Mouse (Mus musculus): ENCODE measurements around the gene Csf3.
A peak's percentile ranks its signal among the peaks of the same experiment; 100 is the strongest.
"Not testable (repeated sequence)": the region's sequence is repeated elsewhere in the genome, so short reads cannot be mapped to it uniquely, and the experiment has no call there.

The Csf3 gene

DNA sequence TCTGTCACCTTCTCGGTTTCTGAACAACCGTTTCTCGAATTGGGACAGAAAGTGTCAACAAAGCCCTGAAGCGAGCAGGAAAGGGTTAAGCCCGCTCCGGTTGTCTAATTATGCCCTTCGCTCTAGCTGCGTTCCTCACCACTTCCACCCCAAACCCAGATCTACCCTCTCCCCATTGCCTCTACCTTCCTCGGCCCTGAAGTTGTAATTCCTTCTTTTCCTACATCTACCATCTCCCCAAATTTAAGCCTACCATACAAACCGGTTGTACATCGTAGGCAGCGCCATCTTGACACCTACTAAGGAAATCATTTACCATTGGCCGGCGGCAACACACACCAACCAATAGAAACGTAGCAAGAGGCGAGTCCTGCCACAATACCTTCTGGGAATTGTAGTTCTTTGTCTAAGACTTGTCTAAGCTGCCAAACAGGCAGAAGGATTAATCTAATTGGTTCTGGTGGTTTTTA lies 28.1 kb downstream of the Csf3 start, which contains the start of gene Med24:
TSS of gene Med24 (minus strand) at position 317 of the 470 bp plus-strand sequence.
- peak; percentile 77 for DNase-seq (ENCODE audit: low spot score)

- DNase-seq (ENCODE audit: low spot score), result no peak
Measured at GRCm38 (mm10) chr11:98730727-98731126, 29.7 kb downstream of the Csf3 start.

DNA sequence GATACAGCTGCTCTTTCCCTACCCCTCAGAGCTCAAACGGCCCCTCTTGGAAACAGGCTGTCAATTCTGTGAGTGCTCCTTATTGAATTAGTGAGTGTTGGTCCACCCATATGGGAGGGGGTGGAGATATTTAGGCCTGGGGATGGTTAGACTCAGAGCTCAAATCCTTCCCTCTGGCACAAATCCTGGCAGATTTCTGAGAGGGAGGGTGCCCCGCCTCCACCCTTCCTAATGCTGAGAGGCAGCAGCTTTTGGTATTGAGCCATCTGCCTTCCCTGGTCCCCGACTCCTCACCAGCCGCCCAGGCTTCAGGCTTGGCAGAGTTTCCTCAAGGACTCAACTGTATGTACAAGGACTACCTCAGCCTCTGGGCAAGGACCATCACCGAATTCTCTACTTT lies 30.1 kb downstream of the Csf3 start:
- DNase-seq (ENCODE audit: low spot score), result no peak

GRCm38 (mm10) chr11:98734020-98734419 lies 33.0 kb downstream of the Csf3 start:
- DNase-seq (ENCODE audit: low spot score), result no peak

DNA sequence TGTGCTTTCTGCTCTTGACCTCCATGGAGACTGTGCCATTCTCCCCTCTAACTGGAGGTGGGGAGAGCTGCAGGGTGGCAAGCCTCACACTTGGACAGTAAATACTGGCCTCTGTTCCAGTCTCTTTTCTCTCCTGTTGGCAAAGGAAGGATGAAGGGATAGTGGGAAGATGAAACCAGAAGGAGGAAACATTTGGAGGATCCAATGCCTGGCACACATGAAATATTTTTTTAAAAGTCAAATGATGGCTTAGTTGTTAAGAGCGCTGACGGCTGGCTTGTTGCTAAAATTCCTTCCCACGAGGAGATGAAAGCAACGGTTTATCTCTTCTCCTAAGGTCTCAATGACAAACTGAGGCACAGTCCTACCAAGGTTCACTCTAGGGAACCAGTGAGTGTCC lies 34.0 kb downstream of the Csf3 start:
- DNase-seq (ENCODE audit: low spot score), result no peak

- no peak for DNase-seq (ENCODE audit: low spot score)
Measured at GRCm38 (mm10) chr11:98736176-98736575, 35.1 kb downstream of the Csf3 start.

- not testable (repeated sequence) for DNase-seq (ENCODE audit: low spot score)
Measured at GRCm38 (mm10) chr11:98737220-98737619, 36.2 kb downstream of the Csf3 start.

DNA sequence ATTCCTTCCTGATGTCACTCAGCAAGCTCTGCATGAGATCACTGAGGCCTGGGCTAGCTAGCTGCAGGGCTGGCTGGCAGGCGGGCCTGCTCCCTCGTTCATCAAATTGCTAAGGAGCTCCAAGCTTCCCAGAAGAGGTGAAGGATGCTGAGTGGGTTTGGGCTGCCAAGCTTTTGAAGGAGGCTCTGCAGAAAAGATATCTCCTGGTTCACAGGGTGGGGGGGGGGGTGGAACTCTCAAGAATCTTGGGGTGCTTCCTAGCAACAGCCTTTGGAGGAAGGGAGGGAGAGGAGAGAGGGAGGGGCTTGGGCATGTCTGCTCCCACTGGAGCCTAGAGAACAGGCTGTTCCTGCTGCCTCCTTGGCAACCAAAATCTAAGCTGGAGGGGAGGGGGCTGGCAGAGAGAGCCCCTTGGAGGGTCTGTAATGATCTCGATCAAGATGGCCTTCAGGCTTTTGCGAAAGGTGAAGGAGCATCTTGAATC lies 37.4 kb downstream of the Csf3 start:
- DNase-seq (ENCODE audit: low spot score), result no peak

DNA sequence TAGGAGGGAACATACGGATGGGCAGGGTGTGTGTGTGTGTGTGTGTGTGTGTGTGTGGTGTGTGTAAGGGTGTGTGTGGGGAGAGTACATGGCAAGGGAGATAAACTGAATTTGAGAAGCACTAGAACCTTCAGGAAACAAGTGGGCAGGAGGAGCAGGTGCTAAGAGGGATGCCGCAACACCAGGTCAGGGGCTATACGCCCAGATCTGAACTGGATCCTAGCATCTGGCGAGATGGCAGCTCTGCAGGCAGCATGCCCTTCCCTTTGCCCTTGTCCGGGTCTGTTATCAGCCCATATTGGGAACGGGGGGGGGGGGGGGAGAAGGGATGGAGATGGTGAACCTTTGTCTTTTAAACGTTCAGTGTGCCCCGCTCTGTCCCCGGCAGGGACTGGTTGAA lies 37.9 kb downstream of the Csf3 start:
- DNase-seq (ENCODE audit: low spot score), result no peak

DNA sequence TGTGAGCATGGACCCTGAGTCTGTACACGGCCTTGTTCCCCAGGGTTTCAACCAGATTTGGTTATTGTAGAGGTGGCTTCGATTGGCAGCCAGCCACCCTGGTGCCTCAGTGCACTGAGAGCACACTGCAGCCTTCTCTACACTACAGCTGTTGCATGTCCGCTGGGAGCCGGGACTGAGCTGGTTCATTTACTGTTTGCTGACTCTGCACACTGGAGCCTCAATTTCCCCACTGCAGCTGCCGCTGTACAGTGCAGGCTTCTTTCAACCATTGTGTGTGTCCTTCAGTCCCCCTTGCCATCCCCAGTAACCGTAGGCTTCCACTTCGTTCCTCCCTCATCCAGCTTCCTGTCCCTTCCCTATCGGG lies 38.9 kb downstream of the Csf3 start:
- DNase-seq (ENCODE audit: low spot score), result no peak

DNA sequence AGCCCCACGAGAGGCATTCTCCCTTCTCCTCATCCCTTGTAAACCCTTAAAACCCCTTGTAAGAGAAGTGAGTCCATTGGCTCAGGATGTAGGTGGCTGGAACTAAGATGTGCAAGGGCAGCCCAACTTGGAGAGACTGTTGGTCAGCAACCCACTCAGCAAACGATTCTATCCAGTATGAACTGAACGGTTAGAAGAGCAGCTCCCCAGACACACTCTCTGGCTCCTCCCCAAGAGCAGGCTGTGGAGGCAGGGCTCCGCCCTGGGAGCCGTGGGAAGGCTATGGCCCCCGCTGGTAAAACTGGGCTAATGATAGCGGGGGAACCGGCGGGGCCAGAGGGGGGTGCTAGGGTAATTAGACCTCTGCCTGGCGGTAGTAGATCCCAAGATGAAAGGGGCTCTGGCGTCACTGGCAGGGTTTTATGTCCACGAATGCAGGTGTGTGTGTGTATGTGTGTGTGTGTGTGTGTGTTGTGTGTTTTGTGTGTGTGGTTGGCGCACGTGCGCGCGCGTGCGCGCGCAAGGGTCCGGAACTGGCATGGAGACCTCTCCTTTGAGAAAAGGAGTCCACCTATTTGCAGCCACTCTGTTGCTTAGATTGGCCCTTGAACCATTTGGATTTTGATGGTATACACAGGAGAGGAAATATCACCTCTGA lies 39.5 kb downstream of the Csf3 start, which contains the start of gene Thra:
TSS of gene Thra (plus strand) at position 246 of the 658 bp plus-strand sequence.
- DNase-seq (ENCODE audit: low spot score), result peak; percentile 36

DNA sequence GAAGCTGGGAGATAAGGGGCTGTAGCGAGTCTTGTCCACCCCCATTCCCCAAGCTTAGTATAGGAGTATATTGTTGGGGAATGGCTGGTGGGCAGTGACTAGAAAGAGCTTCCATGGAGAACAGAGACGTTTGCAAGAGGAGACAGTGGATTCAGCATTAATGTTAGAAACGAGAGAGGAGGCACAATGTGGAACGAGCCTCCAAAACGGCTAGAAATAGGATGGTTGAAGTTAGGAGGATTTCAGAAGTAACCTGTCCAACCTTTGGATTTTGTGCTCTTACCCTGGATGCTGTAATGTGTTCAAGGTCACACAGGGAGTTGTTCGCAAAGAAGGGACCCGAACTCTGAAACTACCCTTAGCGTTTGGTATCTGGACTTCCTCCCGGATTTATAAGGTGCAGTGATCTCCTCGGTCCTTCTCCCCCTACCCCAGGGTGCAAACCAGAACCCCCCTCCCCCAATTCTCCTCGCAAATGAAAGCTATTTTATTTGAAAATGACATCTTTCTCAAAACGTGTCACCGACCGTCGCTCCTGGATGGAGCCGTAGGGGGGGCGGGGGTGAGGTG lies 40.1 kb downstream of the Csf3 start:
- DNase-seq (ENCODE audit: low spot score), result no peak

- peak; percentile 63 for DNase-seq (ENCODE audit: low spot score)
Measured at GRCm38 (mm10) chr11:98741622-98742396, 40.7 kb downstream of the Csf3 start.

- DNase-seq (ENCODE audit: low spot score), result no peak
Measured at GRCm38 (mm10) chr11:98742397-98743291, 41.6 kb downstream of the Csf3 start.

DNA sequence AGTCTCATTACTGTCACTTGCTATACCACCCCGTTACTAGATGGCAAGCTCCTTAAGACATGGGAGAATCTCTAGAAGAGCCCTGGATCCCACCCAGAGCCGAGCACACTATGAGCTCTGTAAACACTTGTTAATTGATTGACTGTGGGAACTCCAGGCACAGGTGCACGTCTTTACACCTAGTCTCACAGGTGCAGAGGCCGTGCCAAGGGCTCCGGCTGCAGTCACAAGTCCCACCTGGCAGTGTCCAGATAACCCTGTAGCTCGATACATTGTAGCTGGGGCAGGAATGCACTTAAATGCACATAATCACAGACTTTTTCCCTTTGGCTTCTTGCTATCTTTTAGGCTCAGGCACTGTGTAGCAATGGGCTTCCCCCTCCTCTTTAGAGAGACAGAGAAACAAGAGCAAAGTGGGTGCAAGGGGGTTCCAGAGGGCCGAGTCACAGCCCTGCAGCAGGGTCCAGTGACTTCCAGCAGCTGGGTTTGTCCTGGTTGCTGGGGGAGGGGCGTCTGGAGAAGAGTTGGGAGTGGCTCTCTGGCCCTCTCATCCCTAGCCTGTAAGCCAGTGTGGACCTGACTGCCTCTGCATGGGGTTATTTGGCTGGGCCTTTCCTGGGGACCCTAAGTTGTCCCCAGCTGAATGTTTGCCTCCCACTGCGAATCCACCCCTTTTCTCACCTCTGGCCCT lies 42.7 kb downstream of the Csf3 start:
- DNase-seq (ENCODE audit: low spot score), result no peak

DNA sequence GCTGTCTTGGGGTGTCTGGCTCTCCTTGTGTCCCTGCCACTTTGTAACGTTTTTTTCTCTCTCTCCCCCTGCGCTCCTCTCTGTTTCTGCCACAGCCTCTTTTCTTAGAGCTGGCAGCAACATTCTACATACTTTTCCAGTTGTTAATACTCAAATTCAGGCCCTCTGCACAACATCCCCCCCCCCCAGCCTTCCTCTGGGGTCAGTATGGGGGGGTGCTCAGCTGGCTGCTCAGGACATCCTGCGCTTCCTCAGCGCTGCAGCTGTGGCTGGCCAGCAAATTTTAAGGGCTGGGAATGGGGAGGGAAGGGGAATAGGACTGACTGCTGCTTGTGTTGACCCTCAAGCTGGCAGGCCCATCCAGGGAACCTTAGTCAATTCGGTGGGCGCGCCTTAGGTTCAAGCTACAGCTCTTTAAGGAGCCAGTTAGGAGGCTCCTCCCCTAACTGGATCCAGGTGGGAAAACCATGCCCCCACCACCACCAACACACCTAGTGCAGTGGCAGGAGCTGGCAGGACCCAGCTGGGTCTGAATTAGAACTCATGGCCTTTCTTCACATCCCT lies 43.5 kb downstream of the Csf3 start:
- no peak for DNase-seq (ENCODE audit: low spot score)

- no peak for DNase-seq (ENCODE audit: low spot score)
Measured at GRCm38 (mm10) chr11:98745932-98746853, 45.1 kb downstream of the Csf3 start.

GRCm38 (mm10) chr11:98746855-98747693 lies 46.0 kb downstream of the Csf3 start:
- DNase-seq (ENCODE audit: low spot score), result no peak

All from spleen, adult 12 weeks (tissue).